Mouse (Mus musculus): ENCODE results near the gene Sulf2. TPM values are rescaled to one million over a fixed set of nuclear protein-coding genes. Genes with fewer than 3 reads are reported as not detected.

Gene Sulf2
- polyA plus RNA-seq, 1 experiment from 2014 or later = 156 TPM

DNA sequence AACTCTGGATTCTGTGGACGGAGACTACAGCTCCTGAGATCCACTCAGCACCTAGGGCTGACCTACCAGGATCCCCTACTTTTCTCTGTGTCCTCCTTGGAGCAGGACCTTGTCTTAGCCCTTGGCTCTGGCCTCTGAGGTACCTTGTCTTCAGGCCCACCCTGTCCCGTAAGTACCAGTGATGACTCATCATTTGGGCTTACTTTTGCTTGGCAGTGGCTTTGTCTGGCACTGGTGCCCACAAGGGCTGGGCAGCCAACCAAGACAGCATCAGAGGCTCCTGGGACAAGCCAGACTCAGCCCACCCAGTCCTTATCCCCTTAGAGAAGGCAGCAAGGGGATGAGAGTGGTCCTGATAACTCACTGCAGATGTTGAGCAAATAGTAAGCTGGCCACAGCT, 11.9 kb upstream of the Sulf2 start:
- Histone ChIP-seq H3K4me2 (ENCODE audit: low read depth) (no peak overlapping the region), H3K27me3 (ENCODE audit: control insufficient read depth, insufficient read depth, low read length) (peaks cover 2% of the 10 kb centered on the region; the same call in 1 of the 2 replicates), H3K36me3 (ENCODE audit: control insufficient read depth, insufficient read depth, low read length) (no peaks in the 10 kb centered on the region), H3K4me3 (ENCODE audit: low read depth, low read length) (no peak overlapping the region), H3K4me1 (ENCODE audit: control insufficient read depth, insufficient read depth, low read length) (peaks cover 10% of the 10 kb centered on the region), H3K9me3 (ENCODE audit: control insufficient read depth, low read length) (no peaks in the 10 kb centered on the region), H3K9ac (ENCODE audit: low read length) (no peak overlapping the region), H3K27ac (ENCODE audit: low read depth, low read length) (no peak overlapping the region)
- DNase-seq (ENCODE audit: low spot score) = no peak
- 94% methylated on average over 2 of the region's 2 CpGs for WGBS
- ATAC-seq (ENCODE audit: insufficient read depth, low FRiP score, low TSS enrichment) = no peak

DNA sequence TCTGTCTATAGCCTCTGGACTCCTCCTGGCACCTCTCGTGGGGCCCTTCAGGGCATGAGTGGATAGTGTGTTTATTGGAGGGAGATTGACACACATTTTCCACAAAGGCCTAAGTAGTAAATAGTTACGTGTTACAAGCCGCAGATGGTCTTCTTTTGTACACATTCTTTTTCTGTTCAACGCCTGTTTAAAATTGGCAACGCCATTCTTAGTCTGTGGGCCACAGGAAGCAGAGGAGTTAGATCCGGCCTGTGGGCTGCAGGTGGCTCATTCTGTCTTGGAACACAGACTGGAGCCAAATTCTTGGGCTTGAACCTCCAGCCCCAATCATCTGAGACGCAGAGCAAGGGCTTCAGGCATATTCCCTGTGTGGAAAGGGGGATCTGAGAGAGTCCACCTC, 9.9 kb upstream of the Sulf2 start:
- Histone ChIP-seq H3K27me3 (ENCODE audit: control insufficient read depth, insufficient read depth, low read length) (peaks cover 2% of the 10 kb centered on the region; the same call in 1 of the 2 replicates), H3K27ac (ENCODE audit: low read depth, low read length) (no peak overlapping the region), H3K4me2 (ENCODE audit: low read depth) (no peak overlapping the region), H3K9ac (ENCODE audit: low read length) (no peak overlapping the region), H3K36me3 (ENCODE audit: control insufficient read depth, insufficient read depth, low read length) (no peaks in the 10 kb centered on the region), H3K9me3 (ENCODE audit: control insufficient read depth, low read length) (no peaks in the 10 kb centered on the region), H3K4me3 (ENCODE audit: low read depth, low read length) (no peak overlapping the region), H3K4me1 (ENCODE audit: control insufficient read depth, insufficient read depth, low read length) (peaks cover 10% of the 10 kb centered on the region)
- WGBS = 53% methylated on average over 7 of the region's 7 CpGs
- DNase-seq (ENCODE audit: low spot score) (no peak), ATAC-seq (ENCODE audit: insufficient read depth, low FRiP score, low TSS enrichment) (no peak)

DNA sequence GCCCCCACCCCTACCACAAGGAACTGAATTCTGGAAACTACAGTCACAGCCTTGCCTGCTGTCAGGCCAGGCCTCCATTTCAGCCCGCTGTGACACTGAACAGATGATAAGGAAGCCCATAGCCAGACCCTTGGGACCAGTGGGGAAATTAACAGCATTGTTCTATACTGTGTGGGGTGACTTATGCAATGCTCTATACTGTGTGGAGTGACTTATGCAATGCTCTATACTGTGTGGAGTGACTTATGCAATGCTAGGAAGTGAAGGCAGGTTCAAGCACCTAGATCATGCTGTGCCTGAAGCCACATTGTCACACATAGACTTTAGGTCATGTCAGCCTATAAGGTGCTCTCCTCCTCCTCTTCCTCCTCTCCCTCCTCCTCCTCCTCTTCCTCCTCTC, 9.1 kb upstream of the Sulf2 start:
- WGBS = 83% methylated on average over 1 of the region's 1 CpGs
- Histone ChIP-seq H3K27me3 (ENCODE audit: control insufficient read depth, insufficient read depth, low read length) (peaks cover 2% of the 10 kb centered on the region; the same call in 1 of the 2 replicates), H3K4me1 (ENCODE audit: control insufficient read depth, insufficient read depth, low read length) (peaks cover 10% of the 10 kb centered on the region), H3K27ac (ENCODE audit: low read depth, low read length) (no peak overlapping the region), H3K36me3 (ENCODE audit: control insufficient read depth, insufficient read depth, low read length) (no peaks in the 10 kb centered on the region), H3K4me2 (ENCODE audit: low read depth) (no peak overlapping the region), H3K4me3 (ENCODE audit: low read depth, low read length) (no peak overlapping the region), H3K9me3 (ENCODE audit: control insufficient read depth, low read length) (no peaks in the 10 kb centered on the region), H3K9ac (ENCODE audit: low read length) (no peak overlapping the region)
- ATAC-seq (ENCODE audit: insufficient read depth, low FRiP score, low TSS enrichment) (no peak), DNase-seq (ENCODE audit: low spot score) (no peak)

DNA sequence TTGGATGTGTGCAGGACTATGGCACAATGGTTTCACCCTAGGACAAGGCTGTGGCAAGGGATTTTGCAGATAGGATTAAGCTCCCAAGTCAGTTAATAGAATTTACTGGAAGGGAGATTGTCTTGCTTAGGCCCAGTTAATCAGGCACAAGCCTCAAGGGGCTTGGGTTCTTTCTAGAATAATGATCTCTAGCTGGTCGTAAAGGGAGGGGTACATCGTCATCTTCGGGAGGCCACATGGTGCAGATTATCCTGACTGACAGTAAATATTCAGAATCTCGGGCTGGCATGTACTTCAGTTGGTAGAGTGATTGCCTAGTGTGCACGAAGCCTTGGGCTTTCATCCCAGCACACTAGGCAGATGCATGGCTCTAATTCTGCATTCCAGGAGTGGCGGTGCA, 8.5 kb upstream of the Sulf2 start:
- no peak for ATAC-seq (ENCODE audit: insufficient read depth, low FRiP score, low TSS enrichment)
- Histone ChIP-seq H3K27me3 (ENCODE audit: control insufficient read depth, insufficient read depth, low read length) (peaks cover 2% of the 10 kb centered on the region; the same call in 1 of the 2 replicates), H3K4me2 (ENCODE audit: low read depth) (no peak overlapping the region), H3K4me3 (ENCODE audit: low read depth, low read length) (no peak overlapping the region), H3K27ac (ENCODE audit: low read depth, low read length) (no peak overlapping the region), H3K9me3 (ENCODE audit: control insufficient read depth, low read length) (no peaks in the 10 kb centered on the region), H3K36me3 (ENCODE audit: control insufficient read depth, insufficient read depth, low read length) (no peaks in the 10 kb centered on the region), H3K4me1 (ENCODE audit: control insufficient read depth, insufficient read depth, low read length) (peaks cover 6% of the 10 kb centered on the region), H3K9ac (ENCODE audit: low read length) (no peak overlapping the region)
- no peak for DNase-seq (ENCODE audit: low spot score)
- WGBS = 74% methylated on average over 6 of the region's 6 CpGs

DNA sequence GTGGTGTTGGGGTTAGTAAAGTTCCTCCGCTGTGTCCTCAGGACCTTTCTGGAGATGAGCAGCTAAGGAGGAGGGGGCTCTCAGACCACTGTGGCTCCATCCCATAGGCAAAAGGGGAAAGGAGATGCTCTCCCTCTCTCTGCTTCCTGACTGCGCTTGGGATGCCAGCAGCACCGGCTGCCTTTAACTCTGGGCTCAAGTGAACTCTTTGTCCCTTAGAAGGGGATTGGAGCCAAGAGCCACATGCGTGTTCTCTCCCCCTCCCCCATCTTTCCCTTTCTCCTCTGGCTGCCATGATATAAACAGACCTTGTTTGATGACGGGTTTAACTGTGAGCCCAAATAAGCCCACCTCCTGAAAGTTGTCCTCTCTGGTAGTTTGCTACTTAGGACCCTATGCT, 7.8 kb upstream of the Sulf2 start:
- 76% methylated on average over 5 of the region's 5 CpGs for WGBS
- no peak for DNase-seq (ENCODE audit: low spot score)
- no peaks in the 10 kb centered on the region for H3K9me3 ChIP-seq (ENCODE audit: control insufficient read depth, low read length)

DNA sequence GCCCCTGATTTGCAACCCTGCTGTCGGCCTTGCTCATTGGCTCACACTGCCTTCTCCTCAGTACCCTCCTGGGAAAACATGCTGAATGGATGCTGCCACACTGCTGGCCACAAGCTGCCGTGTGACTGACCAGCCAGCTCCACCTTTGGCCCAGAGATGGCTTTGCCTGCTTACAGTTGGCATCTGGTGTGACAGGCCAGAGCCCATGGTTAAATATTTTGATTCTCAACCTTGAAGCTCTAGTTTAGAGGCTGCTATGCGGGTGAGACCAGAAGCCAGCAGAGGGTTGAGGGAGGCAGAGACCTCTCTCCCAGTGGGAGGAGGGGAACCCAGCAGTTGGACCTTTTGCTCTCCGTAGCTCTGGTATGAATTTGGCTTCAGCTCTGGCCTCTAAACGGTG, 6.7 kb upstream of the Sulf2 start:
- Histone ChIP-seq H3K36me3 (ENCODE audit: control insufficient read depth, insufficient read depth, low read length) (no peaks in the 10 kb centered on the region), H3K4me2 (ENCODE audit: low read depth) (no peak overlapping the region), H3K27me3 (ENCODE audit: control insufficient read depth, insufficient read depth, low read length) (no peaks in the 10 kb centered on the region; the same call in 1 of the 2 replicates), H3K27ac (ENCODE audit: low read depth, low read length) (no peak overlapping the region), H3K9ac (ENCODE audit: low read length) (no peak overlapping the region; the same call in 1 of the 2 replicates), H3K4me1 (ENCODE audit: control insufficient read depth, insufficient read depth, low read length) (no peaks in the 10 kb centered on the region), H3K9me3 (ENCODE audit: control insufficient read depth, low read length) (no peaks in the 10 kb centered on the region), H3K4me3 (ENCODE audit: low read depth, low read length) (no peak overlapping the region)
- no peak for ATAC-seq (ENCODE audit: insufficient read depth, low FRiP score, low TSS enrichment)
- 74% methylated on average over 5 of the region's 5 CpGs for WGBS
- DNase-seq (ENCODE audit: low spot score) = no peak

More for the DNA sequence above, 7.8 kb upstream of the Sulf2 start:
- H3K4me3 ChIP-seq (ENCODE audit: low read depth, low read length) = no peak overlapping the region
- no peaks in the 10 kb centered on the region for H3K36me3 ChIP-seq (ENCODE audit: control insufficient read depth, insufficient read depth, low read length)
- peaks cover 2% of the 10 kb centered on the region for H3K4me1 ChIP-seq (ENCODE audit: control insufficient read depth, insufficient read depth, low read length)
- peaks cover 2% of the 10 kb centered on the region; the same call in 1 of the 2 replicates for H3K27me3 ChIP-seq (ENCODE audit: control insufficient read depth, insufficient read depth, low read length)
- H3K9ac ChIP-seq (ENCODE audit: low read length) = no peak overlapping the region
- H3K4me2 ChIP-seq (ENCODE audit: low read depth) = no peak overlapping the region
- H3K27ac ChIP-seq (ENCODE audit: low read depth, low read length) = no peak overlapping the region
- ATAC-seq (ENCODE audit: insufficient read depth, low FRiP score, low TSS enrichment) = no peak

DNA sequence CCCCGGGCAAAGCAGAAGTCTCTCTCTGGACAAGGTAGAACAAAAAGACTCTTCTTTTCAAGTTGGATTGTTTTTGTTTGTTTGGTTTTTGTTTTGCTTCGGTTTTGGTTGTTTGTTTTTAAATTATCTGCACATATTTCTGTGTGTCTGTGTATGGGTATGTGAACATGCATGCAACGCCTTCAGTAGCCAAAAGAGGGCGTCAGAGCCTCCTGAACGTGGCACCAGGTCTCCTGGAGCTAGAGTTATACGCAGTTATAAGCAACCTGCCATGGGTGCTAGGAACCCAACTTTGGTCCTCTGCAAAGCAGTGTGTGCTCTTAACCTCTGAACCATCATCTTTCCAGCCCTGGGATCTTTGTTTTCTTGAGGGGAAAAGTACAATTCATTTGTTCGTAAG, 3.8 kb upstream of the Sulf2 start:
- no peak for ATAC-seq (ENCODE audit: insufficient read depth, low FRiP score, low TSS enrichment)
- H3K4me2 ChIP-seq (ENCODE audit: low read depth) = no peak overlapping the region
- no peaks in the 10 kb centered on the region for H3K36me3 ChIP-seq (ENCODE audit: control insufficient read depth, insufficient read depth, low read length)
- peaks cover 4% of the 10 kb centered on the region; the same call in 1 of the 2 replicates for H3K4me1 ChIP-seq (ENCODE audit: control insufficient read depth, insufficient read depth, low read length)
- H3K27ac ChIP-seq (ENCODE audit: low read depth, low read length) = no peak overlapping the region
- DNase-seq (ENCODE audit: low spot score) = no peak
- H3K9me3 ChIP-seq (ENCODE audit: control insufficient read depth, low read length) = no peaks in the 10 kb centered on the region
- H3K4me3 ChIP-seq (ENCODE audit: low read depth, low read length) = no peak overlapping the region
- H3K27me3 ChIP-seq (ENCODE audit: control insufficient read depth, insufficient read depth, low read length) = no peaks in the 10 kb centered on the region
- WGBS = 90% methylated on average over 7 of the region's 7 CpGs
- no peak overlapping the region for H3K9ac ChIP-seq (ENCODE audit: low read length)

DNA sequence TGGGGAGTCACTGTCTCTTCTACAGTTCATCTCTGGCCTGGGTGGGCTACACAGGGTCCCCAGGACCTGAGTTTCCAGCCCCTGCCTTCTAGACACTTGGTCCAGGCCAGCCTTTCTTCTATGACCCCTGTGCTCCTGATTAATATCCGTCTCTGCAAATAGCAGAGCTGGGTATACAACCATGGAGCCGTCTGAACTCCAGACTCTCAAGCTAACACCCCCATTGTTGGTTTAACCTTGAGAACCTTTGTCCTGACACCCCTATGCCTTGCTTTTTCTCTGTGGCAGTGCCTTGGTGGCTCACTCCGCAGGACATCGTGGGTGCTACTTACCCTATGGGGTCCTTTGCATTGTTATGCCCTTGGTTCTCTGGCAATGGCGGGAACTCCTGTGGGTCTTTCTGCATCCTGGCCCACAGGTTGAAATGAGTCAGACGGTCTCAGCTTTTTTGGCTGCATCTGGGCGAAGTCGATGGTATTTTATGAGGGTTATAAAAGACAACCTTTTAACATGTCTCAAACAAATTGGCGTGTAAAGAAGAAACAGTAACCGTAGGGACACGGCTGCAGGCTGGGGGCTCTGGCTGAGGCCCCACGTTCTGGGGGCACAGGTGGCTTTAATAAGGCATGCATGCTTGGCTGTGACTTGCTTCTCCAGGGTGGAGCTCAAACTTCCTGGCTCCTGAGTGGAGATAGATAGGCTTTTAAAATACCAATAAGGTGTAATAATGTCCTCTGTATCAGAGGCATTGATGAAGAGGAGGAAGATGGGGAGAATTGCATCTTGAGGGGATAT, 2.5 kb upstream of the Sulf2 start:
- no peaks in the 10 kb centered on the region for H3K9me3 ChIP-seq (ENCODE audit: control insufficient read depth, low read length)
- no peak overlapping the region for H3K9ac ChIP-seq (ENCODE audit: low read length)
- DNase-seq (ENCODE audit: low spot score) = no peak
- 49% methylated on average over 12 of the region's 12 CpGs for WGBS
- peaks cover 15% of the 10 kb centered on the region for H3K4me1 ChIP-seq (ENCODE audit: control insufficient read depth, insufficient read depth, low read length)
- no peak overlapping the region for H3K4me2 ChIP-seq (ENCODE audit: low read depth)
- H3K4me3 ChIP-seq (ENCODE audit: low read depth, low read length) = no peak overlapping the region
- no peak overlapping the region for H3K27ac ChIP-seq (ENCODE audit: low read depth, low read length)
- H3K36me3 ChIP-seq (ENCODE audit: control insufficient read depth, insufficient read depth, low read length) = no peaks in the 10 kb centered on the region
- no peaks in the 10 kb centered on the region for H3K27me3 ChIP-seq (ENCODE audit: control insufficient read depth, insufficient read depth, low read length)
- no peak for ATAC-seq (ENCODE audit: insufficient read depth, low FRiP score, low TSS enrichment)

DNA sequence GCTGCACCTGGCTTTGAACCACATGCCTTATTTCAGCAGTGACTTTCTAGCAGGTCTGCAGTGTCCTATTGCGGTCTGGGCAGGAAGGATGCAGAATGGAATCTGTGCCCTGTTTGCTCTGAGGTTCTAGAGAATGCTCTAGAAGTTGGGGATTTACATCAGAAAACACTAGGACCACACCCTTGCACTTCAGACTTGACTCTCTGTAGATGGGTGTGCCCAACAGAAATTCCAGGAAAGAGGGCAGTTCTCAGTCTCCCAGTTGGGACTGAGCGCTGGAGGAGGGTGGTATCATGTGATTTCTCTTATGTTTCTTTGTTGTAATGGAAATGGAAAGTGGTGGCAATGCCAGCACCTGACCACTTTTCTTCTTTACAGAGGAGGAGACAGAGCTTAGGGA, 1.7 kb upstream of the Sulf2 start:
- no peak for ATAC-seq (ENCODE audit: insufficient read depth, low FRiP score, low TSS enrichment)
- no peaks in the 10 kb centered on the region for H3K9me3 ChIP-seq (ENCODE audit: control insufficient read depth, low read length)
- no peak overlapping the region for H3K9ac ChIP-seq (ENCODE audit: low read length)
- H3K36me3 ChIP-seq (ENCODE audit: control insufficient read depth, insufficient read depth, low read length) = no peaks in the 10 kb centered on the region
- DNase-seq (ENCODE audit: low spot score) = no peak
- peaks cover 23% of the 10 kb centered on the region for H3K4me1 ChIP-seq (ENCODE audit: control insufficient read depth, insufficient read depth, low read length)
- no peak overlapping the region for H3K27ac ChIP-seq (ENCODE audit: low read depth, low read length)
- H3K4me2 ChIP-seq (ENCODE audit: low read depth) = no peak overlapping the region
- H3K27me3 ChIP-seq (ENCODE audit: control insufficient read depth, insufficient read depth, low read length) = no peaks in the 10 kb centered on the region
- 91% methylated on average over 2 of the region's 2 CpGs for WGBS
- no peak overlapping the region for H3K4me3 ChIP-seq (ENCODE audit: low read depth, low read length)
